Mouse (Mus musculus) gastrocnemius, postnatal 4 days (tissue): ENCODE measurements around the gene Prdm11. TPM values are rescaled to one million over a fixed set of nuclear protein-coding genes. Genes with fewer than 3 reads are reported as not detected.

Experiments
- DNase-seq, 2 experiments: peaks; one replicate each; pipeline ENCODE4 v3.0.0; 2021 to 2022; ENCODE audit warnings: low spot score in 2 of 2, mixed read lengths in 2 of 2
- total RNA-seq, 2 experiments: library from RNA; stranded (reverse); gene quantifications; 2 replicates each; pipeline ENCODE4 v1.2.3; 2021

Gene Prdm11
- total RNA-seq, 2 experiments from 2014 or later = 6.7 TPM

DNA sequence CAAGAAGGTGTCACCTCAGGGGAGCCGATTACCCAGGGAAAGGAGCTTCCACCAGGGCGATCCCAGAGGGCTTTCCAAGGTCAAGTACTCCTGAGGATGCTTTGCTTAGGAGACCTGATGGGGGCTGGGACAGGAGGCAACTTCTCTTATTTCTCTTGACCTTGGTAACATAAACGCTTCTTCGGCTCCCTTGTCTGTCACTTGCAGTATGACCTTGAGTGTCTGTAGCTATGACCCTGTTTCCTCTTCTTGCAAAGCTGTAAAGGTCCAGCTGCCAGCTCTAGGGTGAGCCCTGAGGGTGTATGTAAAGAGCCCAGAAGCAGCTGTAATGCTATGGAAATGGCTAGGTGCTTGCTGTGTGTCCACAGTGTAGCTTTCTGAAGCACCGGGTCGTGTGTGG, 1.1 kb upstream of the Prdm11 start:
- no peak for DNase-seq

DNA sequence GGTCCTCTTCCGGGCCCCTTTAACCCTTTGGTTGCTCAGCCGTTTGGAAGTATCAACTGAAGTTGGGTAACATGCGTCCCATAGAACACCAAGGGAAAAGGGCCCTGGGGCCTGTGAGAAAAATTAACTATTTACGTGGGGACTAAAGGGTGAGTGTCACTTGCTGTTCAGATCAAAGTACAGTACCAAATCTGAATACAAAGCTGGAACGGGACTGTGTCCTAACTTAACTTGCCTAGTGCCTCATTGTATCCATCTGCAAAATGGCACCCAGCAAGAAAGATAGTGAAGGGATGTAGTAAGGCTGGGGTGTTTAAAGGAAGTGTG, 505 bp upstream of the Prdm11 start:
- DNase-seq = no peak

DNA sequence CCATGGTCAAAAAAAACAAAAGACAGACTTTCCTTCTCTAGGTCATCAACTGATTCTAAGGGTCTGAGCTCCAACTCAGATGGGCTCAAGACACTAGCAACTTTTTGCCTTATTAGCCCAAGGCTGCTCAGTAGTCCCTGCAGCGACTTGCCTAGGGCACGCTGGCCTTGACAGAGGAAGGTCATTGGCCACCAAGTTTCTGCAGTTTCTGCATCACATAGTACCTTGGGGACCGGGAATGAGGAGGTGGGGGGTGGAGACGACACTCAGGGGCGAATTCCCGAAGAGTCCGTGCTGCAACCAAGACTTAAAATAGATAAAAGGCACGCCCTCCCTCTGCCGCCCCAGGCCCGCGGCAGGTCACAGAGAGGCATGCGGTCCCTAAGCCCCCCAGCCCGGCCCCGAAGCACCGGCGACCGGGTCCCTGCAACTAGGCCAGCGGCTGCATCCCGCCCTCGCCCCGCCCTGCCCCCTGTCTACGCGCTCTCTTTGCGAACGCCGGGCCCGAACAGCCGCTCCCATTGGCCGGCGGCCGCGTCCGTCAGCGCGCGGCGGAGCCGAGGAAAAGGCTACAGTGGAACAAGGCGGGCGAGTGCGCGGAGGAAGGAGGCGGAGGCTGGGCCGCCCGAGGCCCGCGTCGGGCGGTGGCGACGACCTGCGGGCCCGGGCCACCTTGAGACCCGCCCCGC, 694 bp downstream of the Prdm11 start:
- peak; percentile 91 to 95 for DNase-seq

DNA sequence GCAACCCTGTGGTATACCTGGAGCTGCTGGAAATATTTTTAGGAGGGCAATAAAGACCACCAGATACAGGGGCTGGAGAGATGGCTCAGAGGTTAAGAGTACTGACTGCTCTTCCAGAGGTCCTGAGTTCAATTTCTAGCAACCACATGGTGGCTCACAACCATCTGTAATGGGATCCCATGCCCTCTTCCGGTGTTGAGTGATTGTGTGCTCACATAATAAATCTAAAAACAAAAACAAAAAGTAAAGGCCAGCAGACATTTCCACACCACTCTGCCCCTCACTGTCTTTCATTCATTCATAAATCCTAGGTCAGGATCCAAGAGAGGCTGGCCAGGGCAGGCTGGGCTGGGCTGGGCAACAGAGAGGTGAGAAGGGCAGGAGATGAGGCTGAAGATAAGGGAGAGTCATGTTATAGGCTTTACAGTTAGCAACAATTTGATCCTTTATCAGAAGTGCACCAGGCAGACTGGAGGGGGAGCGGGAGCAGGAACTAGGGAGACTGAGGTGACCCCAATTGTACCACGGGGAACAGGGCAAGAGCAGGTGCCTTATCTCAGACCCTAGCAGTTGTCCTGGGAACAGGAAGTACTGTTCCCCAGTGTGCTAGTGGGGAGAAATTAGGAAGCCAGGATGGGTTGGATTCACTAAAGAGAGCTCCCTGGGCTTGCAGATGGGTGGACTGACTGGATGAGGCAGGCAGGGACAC, 2.4 kb downstream of the Prdm11 start:
- DNase-seq = no peak

DNA sequence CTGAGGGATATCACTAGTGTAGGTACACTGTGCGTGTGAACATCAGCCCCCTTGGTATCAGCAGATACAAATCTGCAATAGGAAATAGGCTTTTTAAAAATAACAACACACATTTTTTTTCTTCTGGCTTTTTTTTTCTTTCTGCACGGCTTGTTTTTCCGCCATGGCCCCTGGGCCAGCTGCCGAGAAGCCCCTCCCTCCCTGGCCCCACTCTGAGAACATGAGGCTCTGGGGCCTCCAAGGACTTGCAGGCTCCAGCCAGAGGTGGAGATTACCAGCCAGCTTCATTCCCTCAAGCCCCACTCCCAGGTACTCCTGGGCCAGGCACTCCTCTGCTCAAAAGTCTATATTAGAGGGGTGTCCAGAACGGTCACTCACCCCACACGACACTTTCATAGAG, 4.5 kb downstream of the Prdm11 start:
- no peak for DNase-seq

DNA sequence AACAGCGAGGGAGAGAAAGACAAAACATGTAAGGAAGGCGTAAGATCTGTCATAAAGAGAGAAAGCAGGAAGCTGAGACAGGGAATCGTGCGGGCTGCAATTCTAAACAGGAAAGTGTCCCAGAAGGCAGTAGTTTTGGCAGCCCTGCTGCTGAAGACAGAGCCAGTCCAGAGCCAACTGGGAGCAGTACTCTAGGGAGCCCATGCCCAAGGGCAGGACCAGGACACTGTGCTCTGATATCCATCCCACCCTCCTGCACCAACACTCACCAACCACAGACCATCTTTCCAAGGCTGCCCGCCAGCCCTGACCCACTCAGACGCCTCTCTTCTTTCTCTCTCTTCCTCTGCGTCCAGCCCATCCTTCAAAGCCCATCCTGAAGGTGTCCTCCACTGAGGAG, 5.1 kb downstream of the Prdm11 start:
- no peak for DNase-seq

DNA sequence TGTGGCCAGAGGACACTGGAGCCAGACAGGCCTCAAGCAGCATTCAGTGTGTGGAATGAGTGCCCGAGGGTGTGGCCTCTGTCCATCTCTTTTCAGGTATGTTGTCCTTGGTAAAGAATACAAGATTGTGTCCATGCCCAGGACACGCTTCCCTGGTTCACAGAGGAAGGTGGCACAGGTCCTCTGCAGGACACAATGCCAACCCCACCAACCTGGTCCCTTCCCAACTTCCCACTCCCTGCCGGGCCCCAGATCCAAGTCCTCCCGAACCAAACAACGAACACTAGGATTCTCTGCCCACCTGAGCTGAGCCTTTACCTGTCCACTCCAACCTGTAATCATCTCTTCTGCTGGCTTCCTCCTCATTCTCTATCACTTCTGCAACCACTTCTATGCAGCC, 6.3 kb downstream of the Prdm11 start:
- no peak for DNase-seq

DNA sequence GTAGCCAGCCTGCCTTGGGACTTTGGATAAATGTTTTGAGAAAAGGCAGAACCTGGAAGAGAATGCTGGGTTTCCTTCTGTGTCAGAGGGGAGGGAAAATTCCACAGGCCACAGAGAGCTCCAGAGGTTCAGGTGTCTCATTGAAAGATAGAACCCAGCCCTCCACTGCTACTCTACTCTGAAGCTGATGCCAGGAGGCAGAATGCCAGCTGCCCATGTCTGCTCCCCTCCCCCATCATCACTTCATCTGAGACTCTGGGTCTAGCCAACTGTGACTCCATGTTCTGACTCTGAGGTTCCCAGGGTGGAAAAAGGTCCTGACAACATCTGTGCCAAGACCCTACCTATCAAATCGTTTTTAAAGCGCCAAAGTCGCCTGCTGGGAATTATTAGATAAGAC, 6.9 kb downstream of the Prdm11 start:
- DNase-seq = no peak

DNA sequence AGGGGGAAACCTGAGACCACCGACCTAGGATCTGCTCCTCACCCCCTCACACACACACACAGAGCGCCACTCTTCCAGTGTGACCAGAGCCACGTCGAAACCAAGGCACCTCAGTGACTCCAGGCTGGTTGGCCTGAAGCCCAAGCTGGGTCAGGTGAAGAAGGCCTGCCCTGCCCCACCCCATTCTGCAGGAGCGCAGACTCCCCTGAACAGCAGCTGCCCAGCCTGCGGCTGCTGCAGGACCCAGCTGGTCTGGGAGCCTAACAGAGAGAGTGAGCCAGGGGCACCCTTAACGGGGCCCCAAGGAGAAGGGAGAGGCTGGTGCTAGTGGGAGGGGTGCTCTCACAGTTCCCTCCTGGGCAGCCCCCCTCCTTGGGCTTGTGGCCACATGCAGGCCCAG, 10.3 kb downstream of the Prdm11 start:
- peak in 1 of 2 experiments; percentile 11 for DNase-seq

DNA sequence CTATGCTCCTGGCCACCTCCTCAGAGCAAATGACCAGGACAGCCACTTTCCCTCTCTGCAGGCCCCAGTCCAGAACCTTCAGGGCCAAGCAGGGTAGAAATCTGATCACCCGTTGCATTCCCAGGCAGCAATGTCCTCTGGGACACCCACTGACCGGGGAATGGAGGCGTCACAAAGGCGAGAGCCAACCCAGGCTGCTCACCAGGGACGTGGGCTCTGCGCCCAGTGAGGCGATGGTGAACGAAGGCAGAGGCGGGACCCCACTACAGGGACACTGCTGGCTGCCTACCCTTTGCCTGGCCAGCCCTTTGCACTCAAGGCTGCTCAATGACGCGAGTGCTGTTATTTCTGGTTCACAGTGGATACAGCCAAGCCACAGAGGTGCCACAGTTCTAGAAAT, 13.3 kb downstream of the Prdm11 start:
- DNase-seq = peak in 1 of 2 experiments; percentile 44

DNA sequence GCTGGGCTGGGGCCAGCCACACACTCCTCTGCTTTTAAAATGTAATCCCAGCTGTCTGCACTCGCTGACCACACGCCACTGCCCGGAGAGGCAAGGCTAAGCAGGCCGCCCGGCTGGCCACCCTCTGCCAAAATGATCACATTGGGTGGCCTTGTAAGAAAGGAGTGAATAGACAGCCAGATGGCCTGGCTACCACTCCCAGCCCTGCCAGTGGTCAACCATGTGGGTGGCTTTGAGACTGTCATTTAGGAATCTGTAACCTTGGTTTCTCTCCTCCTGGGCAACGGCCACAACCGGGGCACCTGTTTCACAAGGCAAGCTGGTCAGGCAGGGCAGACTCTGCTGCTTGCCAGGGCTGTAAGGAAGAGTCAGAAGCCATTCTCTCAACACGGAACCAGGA, 13.9 kb downstream of the Prdm11 start:
- peak in 1 of 2 experiments; percentile 54 for DNase-seq

DNA sequence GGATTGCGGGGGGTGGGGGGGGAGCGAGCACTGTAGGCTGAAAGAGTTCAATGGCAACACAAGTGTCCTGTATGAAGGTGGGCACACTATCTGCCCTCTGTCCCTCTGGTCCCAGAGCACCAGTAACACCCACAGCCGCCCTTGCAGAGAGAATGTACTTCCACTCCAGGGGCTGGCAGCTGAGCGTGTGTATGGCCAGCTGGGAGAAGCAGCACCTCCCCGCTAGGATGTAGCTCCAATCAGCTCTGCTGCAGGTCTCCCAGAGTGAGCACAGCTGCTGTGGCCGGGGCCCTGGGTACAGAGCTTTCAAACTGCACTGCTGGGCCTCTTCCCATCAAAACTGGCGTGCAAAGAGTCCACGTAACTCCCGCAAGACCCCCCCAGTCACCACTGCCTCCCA, 14.9 kb downstream of the Prdm11 start:
- peak in 1 of 2 experiments; percentile 33 for DNase-seq

DNA sequence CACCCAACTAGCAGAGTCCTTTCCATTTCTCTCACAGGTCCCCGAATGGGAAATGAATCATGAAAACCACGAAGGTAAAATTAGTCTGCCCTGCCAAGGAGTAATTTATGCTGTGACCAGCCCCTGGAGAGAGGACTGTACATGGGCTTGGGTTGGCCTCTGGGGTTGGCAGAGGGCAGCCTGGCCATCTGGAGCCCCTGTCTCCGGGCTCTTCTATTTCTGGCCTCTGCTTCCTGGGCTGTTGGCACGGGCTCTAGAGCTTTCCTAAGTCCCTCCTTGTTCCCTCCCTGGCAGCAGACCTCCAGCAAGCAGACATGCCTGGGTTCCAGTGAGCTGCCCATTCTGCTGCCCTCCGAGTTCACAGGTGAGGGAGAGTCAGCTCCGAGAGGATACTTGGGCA, 15.9 kb downstream of the Prdm11 start:
- peak in 1 of 2 experiments; percentile 13 for DNase-seq

DNA sequence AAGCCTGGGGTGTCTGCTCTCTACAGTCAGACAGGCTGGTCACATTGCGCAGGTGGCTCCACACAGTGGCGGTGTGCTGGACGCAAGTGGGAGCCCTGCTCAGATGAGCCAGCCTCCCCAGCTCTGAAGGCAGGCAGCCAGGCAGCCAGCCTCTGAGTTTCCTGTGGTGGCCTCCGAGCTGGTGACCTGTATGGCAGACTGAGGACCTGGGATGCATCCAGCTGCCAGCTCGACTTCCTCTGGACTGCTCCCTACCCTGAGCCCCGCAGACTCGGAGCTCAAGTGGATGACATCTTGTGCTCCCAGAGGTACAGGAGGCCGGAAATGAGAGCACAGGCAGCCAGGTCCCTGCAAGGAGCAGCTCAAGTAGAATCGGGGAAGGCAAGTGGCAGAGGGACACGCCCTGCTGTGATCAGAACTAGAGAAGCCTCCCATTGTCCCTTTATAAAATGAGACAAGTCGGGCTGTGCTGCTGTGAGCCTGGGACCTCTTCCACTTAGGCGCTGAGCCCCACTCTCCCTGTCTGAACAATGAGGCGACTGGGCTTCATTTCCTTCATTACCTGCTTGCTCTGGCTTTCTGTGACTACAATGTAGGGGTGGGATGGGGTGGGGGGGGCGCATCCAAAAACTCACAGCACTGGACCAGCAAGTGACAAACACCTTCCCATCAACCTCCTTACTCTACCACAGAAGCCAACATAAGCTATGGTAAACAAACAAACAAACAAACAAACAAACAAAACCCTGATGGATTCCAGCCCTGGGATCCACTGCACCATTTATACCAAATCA, 16.5 kb downstream of the Prdm11 start:
- DNase-seq = peak in 1 of 2 experiments; percentile 25

DNA sequence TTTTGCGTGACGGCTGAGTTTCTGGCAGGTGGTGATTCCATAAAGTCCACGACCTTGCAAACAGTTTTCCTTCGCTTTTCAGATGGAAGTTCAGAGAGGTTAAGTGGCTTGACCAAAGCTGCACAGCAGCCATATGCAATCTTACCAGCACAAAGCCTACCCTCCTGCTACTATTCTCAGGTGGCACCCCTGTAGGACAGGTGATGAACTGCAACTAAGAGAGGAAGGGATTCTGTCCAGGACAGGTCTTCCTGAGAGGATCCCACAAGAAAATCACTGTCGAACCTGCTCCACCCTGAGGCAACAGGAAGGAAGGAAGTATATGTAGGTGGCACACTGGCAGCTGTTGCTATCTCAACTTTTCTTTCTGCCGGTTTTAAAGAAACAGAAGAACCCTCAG, 17.1 kb downstream of the Prdm11 start:
- no peak for DNase-seq

DNA sequence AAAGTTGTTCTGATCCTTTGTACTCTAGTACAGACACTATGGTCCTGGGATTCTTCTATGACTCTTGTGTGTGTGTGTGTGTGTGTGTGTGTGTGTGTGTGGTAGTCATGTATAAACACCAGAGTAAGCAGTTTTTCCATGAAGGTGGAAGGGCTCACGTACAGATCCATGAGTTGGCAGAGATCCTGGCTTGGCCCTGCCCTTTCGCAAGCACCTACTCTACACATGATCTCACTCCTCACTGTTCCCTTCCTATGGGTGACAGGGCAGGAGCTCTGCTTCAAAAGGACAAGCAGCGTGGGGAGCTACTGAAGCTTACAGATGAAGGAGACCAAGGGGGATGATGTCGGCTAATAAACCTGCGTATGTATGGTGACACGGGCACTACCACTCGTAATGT, 18.3 kb downstream of the Prdm11 start:
- DNase-seq = no peak

DNA sequence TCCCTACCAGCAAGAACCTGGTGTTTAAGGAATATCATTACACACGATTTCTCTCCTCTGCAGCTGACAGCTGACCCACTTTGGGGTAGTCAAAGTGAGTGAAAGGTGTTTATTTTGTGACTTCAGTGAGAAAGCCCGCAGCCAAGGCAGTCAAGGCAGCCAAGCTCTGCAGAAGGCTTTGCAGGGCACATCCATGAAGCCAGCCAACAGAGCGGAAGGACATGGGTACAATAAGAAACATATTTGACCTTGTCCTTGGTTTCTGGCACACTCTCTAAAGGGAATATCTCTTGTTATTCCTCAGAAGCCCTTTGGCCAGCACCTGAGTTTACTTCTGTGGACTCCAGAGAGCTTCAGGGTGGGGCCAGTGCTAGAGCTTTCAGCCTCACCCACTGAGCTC, 21.5 kb downstream of the Prdm11 start:
- DNase-seq = no peak

DNA sequence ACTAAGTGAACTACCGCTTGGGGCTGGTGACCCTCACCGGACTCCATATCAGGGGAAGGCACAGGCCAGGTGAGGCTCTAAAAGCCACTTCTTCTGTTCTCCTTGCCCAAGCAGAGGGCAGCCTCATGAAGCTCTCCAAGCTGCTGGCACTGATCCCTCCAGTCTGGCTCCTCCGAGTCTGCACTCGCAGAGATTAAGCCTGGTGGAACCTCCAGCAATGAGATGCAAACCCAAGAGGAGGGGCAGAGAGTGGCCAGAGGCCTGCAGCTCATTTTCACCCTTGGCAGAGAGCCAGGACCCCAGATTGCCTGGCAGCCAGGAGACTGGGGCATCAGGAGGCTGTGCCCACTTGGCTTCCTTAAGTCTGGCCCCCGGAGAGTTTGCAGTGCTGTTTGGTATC, 27.1 kb downstream of the Prdm11 start:
- DNase-seq = no peak

DNA sequence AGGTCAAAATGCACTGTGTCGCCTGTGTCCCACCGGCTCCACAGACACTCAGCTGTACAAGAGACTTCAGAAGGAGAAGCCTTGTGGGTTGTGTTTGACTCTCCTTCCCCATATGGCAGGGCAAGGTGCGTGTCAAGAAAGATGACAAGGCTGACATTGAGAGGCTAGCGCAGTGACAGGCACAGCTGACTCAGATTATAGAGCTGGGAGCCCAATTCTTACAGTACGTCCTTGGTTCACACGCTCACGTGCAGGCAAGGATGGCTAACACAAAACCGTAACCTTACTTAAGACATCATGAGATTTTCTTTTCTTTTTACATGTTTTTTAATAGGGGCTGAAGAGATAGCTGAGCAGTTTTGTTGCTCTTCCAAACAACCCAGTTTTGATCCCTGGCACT, 28.8 kb downstream of the Prdm11 start:
- no peak for DNase-seq

DNA sequence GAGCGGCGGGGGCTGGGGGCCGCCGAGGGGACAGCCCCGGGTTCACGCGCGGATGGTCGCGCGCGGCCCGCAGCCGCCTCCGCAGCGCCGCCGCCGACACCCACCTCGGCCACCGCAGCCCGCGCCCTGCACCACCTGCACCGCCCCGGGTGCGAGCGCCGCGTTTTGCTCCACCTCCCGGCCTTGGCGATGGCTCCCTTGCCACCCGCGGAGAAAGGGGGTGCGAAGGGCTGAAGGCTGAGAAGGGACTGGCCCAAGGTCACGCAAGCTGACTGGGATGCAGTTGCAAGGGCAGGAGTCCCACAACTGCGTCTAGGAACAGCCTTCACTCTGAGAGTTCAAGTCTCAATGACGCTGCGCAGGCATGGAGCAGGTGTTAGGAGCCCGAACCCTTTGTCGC, 30.9 kb downstream of the Prdm11 start:
- DNase-seq = no peak

DNA sequence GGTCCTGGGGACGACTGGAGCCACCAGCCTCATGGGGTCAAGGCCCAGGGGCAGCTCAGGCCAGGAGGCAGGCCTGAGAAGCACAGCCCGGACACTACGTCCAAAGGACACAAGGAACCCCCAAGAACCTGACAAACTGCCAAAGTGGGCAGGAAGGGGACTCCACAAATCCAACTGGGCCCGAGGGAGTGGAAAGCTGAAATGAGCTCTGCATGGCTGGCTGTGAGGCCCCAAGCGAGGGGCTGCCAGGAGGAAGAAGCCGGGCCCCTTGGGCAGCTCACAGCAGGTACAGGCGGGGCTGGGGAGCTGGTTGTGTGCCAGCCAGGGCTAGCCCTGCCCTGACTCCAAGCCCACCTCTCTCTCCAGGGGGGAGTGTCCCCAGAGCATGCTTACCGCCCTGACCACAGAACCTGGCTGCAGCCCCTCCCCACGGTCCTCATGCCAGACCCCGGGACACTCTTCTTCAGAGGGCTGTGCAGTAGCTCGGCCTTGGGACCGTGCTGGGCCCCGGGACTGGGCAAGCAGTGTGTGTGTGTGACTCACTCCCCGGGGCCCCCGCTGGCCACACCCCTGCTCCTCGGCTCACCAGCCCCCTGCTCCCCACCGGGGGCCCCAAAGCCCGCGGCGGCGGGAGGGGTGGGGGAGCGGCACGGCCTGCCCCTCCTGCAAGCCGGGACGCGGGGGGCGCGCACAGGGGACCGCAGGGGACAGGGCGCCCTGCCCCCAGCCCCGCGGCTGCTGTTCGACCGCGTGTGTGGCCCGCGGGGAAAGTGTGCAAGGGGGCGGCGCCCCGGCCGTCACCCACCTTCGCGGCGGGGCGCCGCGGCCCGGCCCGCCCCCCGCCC, 31.7 kb downstream of the Prdm11 start:
- DNase-seq = peak; percentile 39 to 43
